Mouse (Mus musculus) intestine, embryonic 16.5 days (tissue): Measurements from ENCODE around the gene Dhx8. TPM values are rescaled to one million over a fixed set of nuclear protein-coding genes. Genes with fewer than 3 reads are reported as not detected.

Experiments
- ATAC-seq: fragments of 200-750 bp; cut with Nextera tagmentation; 2 replicates; pipeline ENCODE4 v1.8.0; 2017; ENCODE audit warnings: moderate TSS enrichment, moderate library complexity
- H3K27ac ChIP-seq: fragments of 300-500 bp; sonication (generic); 2 replicates; pipeline ENCODE4 v1.5.1; 2014; ENCODE audit warnings: mild to moderate bottlenecking, low read length
- H3K27me3 ChIP-seq: fragments of 300-500 bp; sonication (generic); replicated peaks from 2 replicates; pipeline ENCODE4 v1.6.1; 2014; ENCODE audit warnings: low read length, control low read depth, mixed read lengths; ENCODE audit not compliant: control insufficient read depth, insufficient read depth
- H3K36me3 ChIP-seq: fragments of 300-500 bp; sonication (generic); 2 replicates; pipeline ENCODE4 v1.6.1; 2014; ENCODE audit warnings: low read length, control low read depth; ENCODE audit not compliant: control insufficient read depth, insufficient read depth
- H3K4me1 ChIP-seq: fragments of 300-500 bp; sonication (generic); 2 replicates; pipeline ENCODE4 v1.6.1; 2014; ENCODE audit warnings: low read length, control low read depth, mixed read lengths; ENCODE audit not compliant: control insufficient read depth, insufficient read depth
- H3K4me2 ChIP-seq: fragments of 300-500 bp; sonication (generic); 2 replicates; pipeline ENCODE4 v1.6.1; 2014; ENCODE audit warnings: low read depth, low read length, control low read depth
- H3K4me3 ChIP-seq: fragments of 300-500 bp; sonication (generic); 2 replicates; pipeline ENCODE4 v1.5.1; 2014; ENCODE audit warnings: mild to moderate bottlenecking, low read length
- H3K9ac ChIP-seq: fragments of 300-500 bp; sonication (generic); 2 replicates; pipeline ENCODE4 v1.6.1; 2014; ENCODE audit warnings: low read depth, low read length
- H3K9me3 ChIP-seq: fragments of 300-500 bp; sonication (generic); 2 replicates; pipeline ENCODE4 v1.6.1; 2016; ENCODE audit warnings: low read length, control low read depth; ENCODE audit not compliant: control insufficient read depth
- WGBS: fragments of 180-500 bp; shearing (Covaris S2); extraction: QIAGEN DNeasy Blood & Tissue Kit; methylation state at CpG from one replicate; pipeline ENCODE4 v1.1.7; 2014; 5-methylcytosine and 5-hydroxymethylcytosine counted together
- polyA plus RNA-seq: library from polyadenylated mRNA; unstranded; fragments of >200 nt; fragmentation: Nextera tagmentation; extraction: Ambion mirVana; gene quantifications from 2 replicates; pipeline ENCODE4 v1.2.1, GENCODE M21; 2015

Dhx8 gene
- polyA plus RNA-seq, 1 experiment from 2014 or later, result 23.0 TPM

- H3K9me3 ChIP-seq, result no peaks in the 10 kb centered on the region
- peak overlapping the region; percentile 17; the same call in 1 of the 2 replicates for H3K27ac ChIP-seq
- H3K36me3 ChIP-seq, result no peaks in the 10 kb centered on the region
- H3K4me2 ChIP-seq, result peak overlapping the region; percentile 98
- H3K4me1 ChIP-seq, result peaks cover 10% of the 10 kb centered on the region
- H3K9ac ChIP-seq, result peak overlapping the region; percentile 63
- WGBS, result under 1% methylated on average over 57 of the region's 67 CpGs
- peaks cover 46% of the 10 kb centered on the region for H3K27me3 ChIP-seq
- peak; percentile 41 for ATAC-seq
- H3K4me3 ChIP-seq, result peak overlapping the region; percentile 61
Observed at GRCm38 (mm10) chr11:101784488-101785142, 51.9 kb downstream of the Dhx8 start.

- Histone ChIP-seq H3K27ac (peak within 1 kb of the TSS; percentile 17; the same call in 1 of the 2 replicates), H3K27me3 (peaks cover 46% of the 10 kb centered on the region)
Observed at GRCm38 (mm10) chr11:101785143-101785851, 52.6 kb downstream of the Dhx8 start, which contains the start of gene Etv4. Etv4 (minus strand) TSS chr11:101785371.

GRCm38 (mm10) chr11:101785852-101786205, 53.1 kb downstream of the Dhx8 start:
- H3K4me3 ChIP-seq, result peak overlapping the region; percentile 61
- peaks cover 46% of the 10 kb centered on the region for H3K27me3 ChIP-seq
- no peak for ATAC-seq
- H3K36me3 ChIP-seq, result no peaks in the 10 kb centered on the region
- H3K4me2 ChIP-seq, result peak overlapping the region; percentile 98
- H3K27ac ChIP-seq, result no peak overlapping the region
- no peak overlapping the region for H3K9ac ChIP-seq
- H3K4me1 ChIP-seq, result peaks cover 15% of the 10 kb centered on the region
- WGBS, result 6% methylated on average over 7 of the region's 7 CpGs
- H3K9me3 ChIP-seq, result no peaks in the 10 kb centered on the region

More at GRCm38 (mm10) chr11:101785143-101785851, 52.6 kb downstream of the Dhx8 start, which contains the start of gene Etv4:
- Histone ChIP-seq H3K36me3 (no peaks in the 10 kb centered on the region), H3K4me3 (peak within 1 kb of the TSS; percentile 61), H3K4me2 (peak within 1 kb of the TSS; percentile 98), H3K9ac (peak within 1 kb of the TSS; percentile 63), H3K9me3 (no peaks in the 10 kb centered on the region), H3K4me1 (peaks cover 10% of the 10 kb centered on the region)
- WGBS, result under 1% methylated on average over 35 of the region's 35 CpGs
- peak; percentile 94 for ATAC-seq

GRCm38 (mm10) chr11:101786651-101787050, 53.9 kb downstream of the Dhx8 start:
- no peak overlapping the region for H3K9ac ChIP-seq
- peaks cover 45% of the 10 kb centered on the region for H3K27me3 ChIP-seq
- H3K4me2 ChIP-seq, result no peak overlapping the region
- H3K4me3 ChIP-seq, result no peak overlapping the region
- no peak overlapping the region for H3K27ac ChIP-seq
- no peak for ATAC-seq
- H3K4me1 ChIP-seq, result peaks cover 17% of the 10 kb centered on the region
- H3K36me3 ChIP-seq, result no peaks in the 10 kb centered on the region
- WGBS, result 66% methylated on average over 7 of the region's 7 CpGs
- no peaks in the 10 kb centered on the region for H3K9me3 ChIP-seq

GRCm38 (mm10) chr11:101787432-101787831, 54.7 kb downstream of the Dhx8 start:
- no peak overlapping the region for H3K4me2 ChIP-seq
- no peak overlapping the region for H3K4me3 ChIP-seq
- no peak overlapping the region for H3K9ac ChIP-seq
- no peaks in the 10 kb centered on the region for H3K9me3 ChIP-seq
- peaks cover 43% of the 10 kb centered on the region for H3K27me3 ChIP-seq
- H3K36me3 ChIP-seq, result no peaks in the 10 kb centered on the region
- no peak overlapping the region for H3K27ac ChIP-seq
- WGBS, result 77% methylated on average over 1 of the region's 1 CpGs
- peaks cover 17% of the 10 kb centered on the region for H3K4me1 ChIP-seq
- ATAC-seq, result no peak

- Histone ChIP-seq H3K9ac (no peak overlapping the region), H3K27me3 (peaks cover 24% of the 10 kb centered on the region), H3K27ac (0 out of 2 replicates have a peak overlapping the region, but pooled peaks have one; percentile 13), H3K4me2 (peak overlapping the region; percentile 34), H3K4me1 (peaks cover 7% of the 10 kb centered on the region), H3K36me3 (no peaks in the 10 kb centered on the region), H3K4me3 (no peak overlapping the region), H3K9me3 (no peaks in the 10 kb centered on the region)
- 29% methylated on average over 19 of the region's 19 CpGs for WGBS
- ATAC-seq, result peak; percentile 67
Observed at GRCm38 (mm10) chr11:101790811-101791526, 58.2 kb downstream of the Dhx8 start.

GRCm38 (mm10) chr11:101797355-101797754, 64.6 kb downstream of the Dhx8 start:
- no peak for ATAC-seq
- 77% methylated on average over 2 of the region's 2 CpGs for WGBS

GRCm38 (mm10) chr11:101798083-101798482, 65.4 kb downstream of the Dhx8 start:
- Histone ChIP-seq H3K36me3 (no peaks in the 10 kb centered on the region), H3K9me3 (no peaks in the 10 kb centered on the region), H3K4me2 (no peak overlapping the region), H3K27me3 (no peaks in the 10 kb centered on the region; the same call in 1 of the 2 replicates), H3K4me1 (peaks cover 7% of the 10 kb centered on the region), H3K27ac (no peak overlapping the region), H3K4me3 (no peak overlapping the region), H3K9ac (no peak overlapping the region)
- no peak for ATAC-seq
- WGBS, result 18% methylated on average over 8 of the region's 8 CpGs

More at GRCm38 (mm10) chr11:101797355-101797754, 64.6 kb downstream of the Dhx8 start:
- Histone ChIP-seq H3K9ac (no peak overlapping the region), H3K9me3 (no peaks in the 10 kb centered on the region), H3K27ac (no peak overlapping the region), H3K4me1 (peaks cover 7% of the 10 kb centered on the region), H3K27me3 (no peaks in the 10 kb centered on the region; the same call in 1 of the 2 replicates), H3K4me2 (no peak overlapping the region), H3K4me3 (no peak overlapping the region), H3K36me3 (no peaks in the 10 kb centered on the region)

- Histone ChIP-seq H3K9ac (no peak overlapping the region), H3K36me3 (no peaks in the 10 kb centered on the region), H3K27ac (no peak overlapping the region), H3K9me3 (no peaks in the 10 kb centered on the region), H3K4me1 (peaks cover 7% of the 10 kb centered on the region), H3K4me2 (no peak overlapping the region), H3K4me3 (no peak overlapping the region), H3K27me3 (0 out of 2 replicates have a peak, but pooled peaks cover 2% of the 10 kb centered on the region)
- 15% methylated on average over 5 of the region's 5 CpGs for WGBS
- no peak for ATAC-seq
Observed at GRCm38 (mm10) chr11:101801386-101801785, 68.7 kb downstream of the Dhx8 start.
